Mouse (Mus musculus): ENCODE data around the gene Csf1.

DNA sequence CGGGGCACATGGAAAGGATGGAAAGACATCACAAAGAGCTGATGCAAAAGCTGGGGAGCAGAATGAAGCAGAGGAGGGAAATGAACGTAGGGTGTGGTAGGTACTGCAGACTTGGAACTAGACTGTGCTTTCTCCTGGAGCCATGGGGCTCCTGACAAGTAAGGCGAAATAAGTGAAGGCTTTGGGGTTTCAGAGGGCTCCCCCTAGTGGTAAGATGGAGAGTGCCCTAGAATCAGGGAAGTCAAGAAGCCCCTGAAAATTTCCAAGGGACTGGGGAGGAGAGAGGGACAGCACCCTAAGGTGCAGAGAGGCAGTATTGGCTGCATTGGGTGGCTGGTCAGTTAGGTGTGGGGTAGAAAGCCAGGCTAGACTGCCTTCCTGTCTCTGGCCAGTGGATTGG lies 5.6 kb downstream of the Csf1 start:
- peak; percentile 85 for TF ChIP-seq CTCF (IDR thresholded peaks at IDR 0.05; ENCODE audit: low read depth)
- no peak for TF ChIP-seq EP300 (optimal IDR thresholded peaks at IDR 0.05)
